ENCODE assay signal across 10 mouse cellular contexts in genomic region chr16:8666452-8666851, GRCm38 (mm10). TPM values are rescaled to one million over a fixed set of nuclear protein-coding genes. Genes with fewer than 3 reads are reported as not detected.
DNase-seq lines count a peak whose midpoint lies in the region; ATAC-seq and TF ChIP-seq lines count a peak whose summit lies in the region.
"Had no signal": no experiment of that assay in that cellular context is flagged by ENCODE, and none has a peak within 500 bp of the region (broad histone marks: within the 10 kb centered on the region; RNA-seq: fewer than 3 reads in every experiment).

No protein-coding gene starts in this region.

- H3K4me2 ChIP-seq in midbrain, embryonic 14.5 days (ENCODE audit: low read length) = no peak overlapping the region

- WGBS in heart, adult 2 months = 10% methylated on average over 2 of the region's 2 CpGs
- 66% methylated on average over 2 of the region's 2 CpGs for WGBS in limb, embryonic 10.5 days
- 72% methylated on average over 2 of the region's 2 CpGs for WGBS in midbrain, embryonic 14.5 days

- no peak for TF ChIP-seq POLR2A in MEL (IDR thresholded peaks at IDR 0.05; ENCODE audit: control insufficient read depth in 1 of 2, insufficient read depth in 1 of 2, low read depth in 1 of 2, low read length in 2 of 2, poor library complexity in 1 of 2)
- no peak for TF ChIP-seq POLR2A in heart, adult 2 months (IDR thresholded peaks at IDR 0.05; ENCODE audit: insufficient read depth, low read depth, low read length)

- no peak overlapping the region for H3K9ac ChIP-seq in MEL (ENCODE audit: control insufficient read depth, low read depth, low read length, poor library complexity, severe bottlenecking)
- no peak overlapping the region for H3K9ac ChIP-seq in heart, adult 2 months (ENCODE audit: low read depth, low read length)
- H3K9ac ChIP-seq in midbrain, embryonic 14.5 days (replicated peaks; ENCODE audit: low read length) = no peak overlapping the region

- no peak for TF ChIP-seq RAD21 in MEL (IDR thresholded peaks at IDR 0.05; ENCODE audit: low read depth, low read length)

- peak; percentile 55 for DNase-seq in 3134 (ENCODE audit: extremely low read depth, insufficient read length, low spot score)
- DNase-seq in MEL (ENCODE audit: low read depth, low spot score) = peak; percentile 82
- DNase-seq in heart, adult 2 months = peak; percentile 64 to 83
- no peak for DNase-seq in limb, embryonic 10.5 days (ENCODE audit: low spot score)
- no peak for DNase-seq in natural killer cell, adult 2 months (ENCODE audit: low spot score in 2 of 2)
- no peak for DNase-seq in midbrain, embryonic 14.5 days
- no peak for DNase-seq in left cerebral cortex, postnatal 36 days (ENCODE audit: low spot score in 2 of 2)
- DNase-seq: cerebellum, adult 11-12 months had no signal

- no peak for TF ChIP-seq CTCF in MEL (IDR thresholded peaks at IDR 0.05 in 2 of 3, conservative IDR thresholded peaks at IDR 0.05 in 1 of 3; ENCODE audit: control insufficient read depth in 1 of 3, insufficient read depth in 1 of 3, low read depth in 2 of 3, low read length in 3 of 3, poor library complexity in 1 of 3, severe bottlenecking in 1 of 3)
- no peak for TF ChIP-seq CTCF in heart, adult 2 months (IDR thresholded peaks at IDR 0.05)

- peaks cover 6 to 22% of the 10 kb centered on the region in 2 experiments for H3K4me1 ChIP-seq in MEL (ENCODE audit: control insufficient read depth in 1 of 2, insufficient read depth in 2 of 2, low read length in 2 of 2)
- peaks cover 47% of the 10 kb centered on the region for H3K4me1 ChIP-seq in heart, adult 2 months (ENCODE audit: control insufficient read depth, insufficient read depth, low read length)
- peaks cover 51% of the 10 kb centered on the region for H3K4me1 ChIP-seq in limb, embryonic 10.5 days
- H3K4me1 ChIP-seq in midbrain, embryonic 14.5 days (ENCODE audit: control insufficient read depth, insufficient read depth, low read length) = peaks cover 29% of the 10 kb centered on the region

- peaks cover 0 to 10% of the 10 kb centered on the region in 2 experiments; a peak in 3 of 4 replicates for H3K36me3 ChIP-seq in MEL (ENCODE audit: control insufficient read depth in 1 of 2, insufficient read depth in 2 of 2, low read length in 2 of 2)
- peaks cover 2% of the 10 kb centered on the region; the same call in 1 of the 2 replicates for H3K36me3 ChIP-seq in heart, adult 2 months (ENCODE audit: control insufficient read depth, insufficient read depth, low read length)
- peaks cover 71% of the 10 kb centered on the region for H3K36me3 ChIP-seq in limb, embryonic 10.5 days
- peaks cover 29% of the 10 kb centered on the region for H3K36me3 ChIP-seq in midbrain, embryonic 14.5 days (ENCODE audit: control insufficient read depth, insufficient read depth, low read length)

- no peaks in the 10 kb centered on the region for H3K9me3 ChIP-seq in MEL (replicated peaks; ENCODE audit: insufficient read depth, low read length)
- H3K9me3 ChIP-seq in limb, embryonic 10.5 days (replicated peaks) = no peaks in the 10 kb centered on the region
- H3K9me3 ChIP-seq in midbrain, embryonic 14.5 days (ENCODE audit: control insufficient read depth, low read length) = no peaks in the 10 kb centered on the region

- H3K27ac ChIP-seq in MEL (ENCODE audit: control insufficient read depth, low read depth, low read length) = no peak overlapping the region
- peak overlapping the region; percentile 84 for H3K27ac ChIP-seq in heart, adult 2 months
- H3K27ac ChIP-seq in limb, embryonic 10.5 days = peak overlapping the region; percentile 30; the same call in 1 of the 2 replicates
- no peak overlapping the region for H3K27ac ChIP-seq in midbrain, embryonic 14.5 days (replicated peaks; ENCODE audit: low read depth, low read length)

- no peaks in the 10 kb centered on the region for H3K27me3 ChIP-seq in MEL (ENCODE audit: control insufficient read depth in 1 of 2, insufficient read depth in 2 of 2, low read length in 2 of 2)
- H3K27me3 ChIP-seq in heart, adult 2 months (ENCODE audit: control insufficient read depth, insufficient read depth, low read length) = no peaks in the 10 kb centered on the region
- no peaks in the 10 kb centered on the region for H3K27me3 ChIP-seq in limb, embryonic 10.5 days (ENCODE audit: low read depth, poor library complexity, severe bottlenecking)
- H3K27me3 ChIP-seq in midbrain, embryonic 14.5 days (ENCODE audit: control insufficient read depth, insufficient read depth, low read length) = no peaks in the 10 kb centered on the region

- peak in 1 of 2 experiments; percentile 60; a peak in 2 of 4 replicates for TF ChIP-seq EP300 in MEL (IDR thresholded peaks at IDR 0.05; ENCODE audit: low read depth in 1 of 2, low read length in 2 of 2)
- peak; percentile 88 for TF ChIP-seq EP300 in heart, adult 2 months (IDR thresholded peaks at IDR 0.05; ENCODE audit: insufficient read depth, low read depth, low read length)

- no peak overlapping the region for H3K4me3 ChIP-seq in MEL (ENCODE audit: control insufficient read depth in 1 of 2, insufficient read depth in 1 of 2, low read depth in 2 of 2, low read length in 2 of 2)
- no peak overlapping the region for H3K4me3 ChIP-seq in heart, adult 2 months
- H3K4me3 ChIP-seq in limb, embryonic 10.5 days = no peak overlapping the region
- no peak overlapping the region for H3K4me3 ChIP-seq in midbrain, embryonic 14.5 days (replicated peaks; ENCODE audit: low read depth, low read length)

- intact Hi-C loops in heart, adult 2 months (cut with DNase I) = no loop called here
- intact Hi-C loops in left cerebral cortex, postnatal 36 days (cut with DNase I) = no loop called here

- H3K79me2 ChIP-seq in MEL (ENCODE audit: control insufficient read depth, insufficient read depth, low read length, poor library complexity) = no peaks in the 10 kb centered on the region; the same call in 1 of the 2 replicates
- H3K79me2 ChIP-seq in heart, adult 2 months (replicated peaks; ENCODE audit: control insufficient read depth, insufficient read depth, low read length) = no peaks in the 10 kb centered on the region; the same call in 1 of the 2 replicates

- no peak for ATAC-seq in CD4-positive, CD25-positive, alpha-beta regulatory T cell, adult 4 months
- ATAC-seq in midbrain, embryonic 14.5 days (ENCODE audit: low FRiP score, low TSS enrichment) = no peak

TF ChIP-seq in MEL, 35 proteins besides CTCF, POLR2A, EP300 and RAD21:
- TF ChIP-seq JUND (IDR thresholded peaks at IDR 0.05; ENCODE audit: low read depth, low read length) = 0 out of 2 replicates have a peak, but pooled peaks have one; percentile 7
- TF ChIP-seq ETS1 (IDR thresholded peaks at IDR 0.05; ENCODE audit: low read depth, low read length) = peak; percentile 78
- no peak for TF ChIP-seq ELF1 (IDR thresholded peaks at IDR 0.05; ENCODE audit: low read depth, low read length)
- peak; percentile 26 for TF ChIP-seq CHD2 (IDR thresholded peaks at IDR 0.05; ENCODE audit: low read length)

RNA-seq across cellular contexts. Expression of gene Carhsp1, which starts 5.5 kb away (rescaled TPM):
- 19.5 and 21.4 TPM in 2 replicates for total RNA-seq in MEL (2012; rRNA removed)
- 10 to 100 TPM in 1 of 2 experiments, not detected in 1; 28.0 TPM for polyA plus RNA-seq in MEL (2012; ENCODE audit: insufficient read depth in 1 of 2, insufficient read length in 2 of 2, low read depth in 1 of 2, low replicate concordance in 2 of 2, missing spikeins in 1 of 2)
- 10 to 100 TPM; 15.2 to 18.3 TPM for total RNA-seq in heart, adult 2 months (2021)
- 27.1 and 30.5 TPM in 2 replicates for polyA plus RNA-seq in heart, adult 2 months (2012; rRNA removed)
- 152 and 166 TPM in 2 replicates for polyA plus RNA-seq in limb, embryonic 10.5 days (2016; fragmentation: Nextera tagmentation; extraction: Ambion mirVana)
- 10 to 100 TPM; 11.7 to 29.4 TPM for polyA plus RNA-seq in CD4-positive, CD25-positive, alpha-beta regulatory T cell, adult 4 months (2017; shearing (Covaris generic))
- 76.4 and 149 TPM in 2 replicates for polyA plus RNA-seq in midbrain, embryonic 14.5 days (2014; fragmentation: Nextera tagmentation; extraction: Ambion mirVana)
- total RNA-seq in left cerebral cortex, postnatal 36 days (2021) = 10 to 100 TPM; 15.6 to 20.2 TPM

RNA-seq across cellular contexts. Expression of gene Gm5767, which starts 14.1 kb away (rescaled TPM):
- total RNA-seq in MEL (2012; rRNA removed) = not detected in 2 replicates
- polyA plus RNA-seq in MEL (2012; ENCODE audit: insufficient read depth in 1 of 2, insufficient read length in 2 of 2, low read depth in 1 of 2, low replicate concordance in 2 of 2, missing spikeins in 1 of 2) = not detected
- total RNA-seq in heart, adult 2 months (2021) = not detected
- polyA plus RNA-seq in heart, adult 2 months (2012; rRNA removed) = 0.39 TPM in 1 of 2 replicates, not detected in the other
- not detected in 2 replicates for polyA plus RNA-seq in limb, embryonic 10.5 days (2016; fragmentation: Nextera tagmentation; extraction: Ambion mirVana)
- polyA plus RNA-seq in CD4-positive, CD25-positive, alpha-beta regulatory T cell, adult 4 months (2017; shearing (Covaris generic)) = not detected
- not detected in 2 replicates for polyA plus RNA-seq in midbrain, embryonic 14.5 days (2014; fragmentation: Nextera tagmentation; extraction: Ambion mirVana)
- total RNA-seq in left cerebral cortex, postnatal 36 days (2021) = not detected
- total RNA-seq: liver, adult 2 months had no signal

RNA-seq across cellular contexts. Expression of gene Tmem186, which starts 28.9 kb away (rescaled TPM):
- total RNA-seq in MEL (2012; rRNA removed) = 18.4 and 22.5 TPM in 2 replicates
- polyA plus RNA-seq in MEL (2012; ENCODE audit: insufficient read depth in 1 of 2, insufficient read length in 2 of 2, low read depth in 1 of 2, low replicate concordance in 2 of 2, missing spikeins in 1 of 2) = 10 to 100 TPM; 18.9 to 99.9 TPM
- 10 to 100 TPM; 17.2 to 19.1 TPM for total RNA-seq in heart, adult 2 months (2021)
- polyA plus RNA-seq in heart, adult 2 months (2012; rRNA removed) = 13.7 and 20.0 TPM in 2 replicates
- polyA plus RNA-seq in limb, embryonic 10.5 days (2016; fragmentation: Nextera tagmentation; extraction: Ambion mirVana) = 22.9 and 26.0 TPM in 2 replicates
- 10 to 100 TPM; 10.1 to 15.7 TPM for polyA plus RNA-seq in CD4-positive, CD25-positive, alpha-beta regulatory T cell, adult 4 months (2017; shearing (Covaris generic))
- 16.1 and 17.2 TPM in 2 replicates for polyA plus RNA-seq in midbrain, embryonic 14.5 days (2014; fragmentation: Nextera tagmentation; extraction: Ambion mirVana)
- total RNA-seq in left cerebral cortex, postnatal 36 days (2021) = 10 to 100 TPM; 12.0 to 13.4 TPM

RNA-seq across cellular contexts. Expression of gene Pmm2, which starts 29.0 kb away (rescaled TPM):
- total RNA-seq in MEL (2012; rRNA removed) = 44.5 and 53.4 TPM in 2 replicates
- 10 to 100 TPM in 1 of 2 experiments, not detected in 1; 96.0 TPM for polyA plus RNA-seq in MEL (2012; ENCODE audit: insufficient read depth in 1 of 2, insufficient read length in 2 of 2, low read depth in 1 of 2, low replicate concordance in 2 of 2, missing spikeins in 1 of 2)
- total RNA-seq in heart, adult 2 months (2021) = 10 to 100 TPM; 28.8 to 29.1 TPM
- 38.8 and 50.2 TPM in 2 replicates for polyA plus RNA-seq in heart, adult 2 months (2012; rRNA removed)
- polyA plus RNA-seq in limb, embryonic 10.5 days (2016; fragmentation: Nextera tagmentation; extraction: Ambion mirVana) = 54.6 and 61.2 TPM in 2 replicates
- polyA plus RNA-seq in CD4-positive, CD25-positive, alpha-beta regulatory T cell, adult 4 months (2017; shearing (Covaris generic)) = 100 to 1,000 TPM in 1 of 2 experiments, 10 to 100 TPM in 1; 93.6 to 129 TPM
- polyA plus RNA-seq in midbrain, embryonic 14.5 days (2014; fragmentation: Nextera tagmentation; extraction: Ambion mirVana) = 36.3 and 41.5 TPM in 2 replicates
- total RNA-seq in left cerebral cortex, postnatal 36 days (2021) = 10 to 100 TPM; 24.3 to 50.5 TPM

Comparison
In these comparisons a context has a peak if more than half of its experiments do, and no peak if none do; other contexts are left out.
1. DNase-seq: peak in 3134 (single experiment), MEL (single experiment) and heart, adult 2 months (2 of 2); none in limb, embryonic 10.5 days (single experiment), natural killer cell, adult 2 months (0 of 2), midbrain, embryonic 14.5 days (single experiment) and left cerebral cortex, postnatal 36 days (0 of 2).
2. H3K27ac ChIP-seq: peak in heart, adult 2 months (single experiment) and limb, embryonic 10.5 days (single experiment); none in MEL (single experiment) and midbrain, embryonic 14.5 days (single experiment).